Mouse (Mus musculus) midbrain, embryonic 15.5 days (tissue): ENCODE measurements at regions not wholly inside any gene's neighbourhood (a gene's known extent, or its start where the extent isn't known, plus 50 kb on each side); places are given as distances from the start of the nearest gene placed in this dataset.

Source experiments
- ATAC-seq: fragments of 200-750 bp; cut with Nextera tagmentation; replicated peaks from 2 replicates; pipeline ENCODE4 v1.8.0; 2017; ENCODE audit warnings: moderate TSS enrichment
- H3K27ac ChIP-seq: fragments of 300-500 bp; sonication (generic); 2 replicates; pipeline ENCODE4 v1.5.1; 2015; ENCODE audit warnings: mild to moderate bottlenecking, inconsistent platforms
- H3K27me3 ChIP-seq: fragments of 300-500 bp; sonication (generic); replicated peaks from 2 replicates; pipeline ENCODE4 v1.6.1; 2015; ENCODE audit warnings: inconsistent platforms
- H3K36me3 ChIP-seq: fragments of 300-500 bp; sonication (generic); replicated peaks from 2 replicates; pipeline ENCODE4 v1.6.1; 2015; ENCODE audit warnings: inconsistent platforms
- H3K4me1 ChIP-seq: fragments of 300-500 bp; sonication (generic); 2 replicates; pipeline ENCODE4 v1.6.1; 2015; ENCODE audit warnings: inconsistent platforms
- H3K4me2 ChIP-seq: fragments of 300-500 bp; sonication (generic); 2 replicates; pipeline ENCODE4 v1.6.1; 2015; ENCODE audit warnings: inconsistent platforms, mild to moderate bottlenecking, moderate library complexity
- H3K4me3 ChIP-seq: fragments of 300-500 bp; sonication (generic); 2 replicates; pipeline ENCODE4 v1.5.1; 2015; ENCODE audit warnings: mild to moderate bottlenecking, inconsistent platforms
- H3K9ac ChIP-seq: fragments of 300-500 bp; sonication (generic); 2 replicates; pipeline ENCODE4 v1.6.1; 2015; ENCODE audit warnings: mild to moderate bottlenecking, inconsistent platforms
- H3K9me3 ChIP-seq: fragments of 300-500 bp; sonication (generic); 2 replicates; pipeline ENCODE4 v1.6.1; 2016; ENCODE audit warnings: inconsistent platforms
- WGBS: fragments of 180-500 bp; shearing (Covaris S2); methylation state at CpG from one replicate; pipeline ENCODE4 v1.1.7; 2015; ENCODE audit warnings: mixed read lengths; 5-methylcytosine and 5-hydroxymethylcytosine counted together

- no peak for ATAC-seq
- Histone ChIP-seq H3K27me3 (no peaks in the 10 kb centered on the region), H3K9ac (no peak overlapping the region), H3K4me3 (no peak overlapping the region), H3K4me2 (no peak overlapping the region), H3K36me3 (no peaks in the 10 kb centered on the region), H3K9me3 (no peaks in the 10 kb centered on the region), H3K27ac (no peak overlapping the region), H3K4me1 (peaks cover 18% of the 10 kb centered on the region)
- whole genome bisulfite sequencing, result 89% methylated on average over 9 of the region's 9 CpGs
Observed at GRCm38 (mm10) chr13:99777736-99778135, 123.2 kb downstream of the Cartpt start.

DNA sequence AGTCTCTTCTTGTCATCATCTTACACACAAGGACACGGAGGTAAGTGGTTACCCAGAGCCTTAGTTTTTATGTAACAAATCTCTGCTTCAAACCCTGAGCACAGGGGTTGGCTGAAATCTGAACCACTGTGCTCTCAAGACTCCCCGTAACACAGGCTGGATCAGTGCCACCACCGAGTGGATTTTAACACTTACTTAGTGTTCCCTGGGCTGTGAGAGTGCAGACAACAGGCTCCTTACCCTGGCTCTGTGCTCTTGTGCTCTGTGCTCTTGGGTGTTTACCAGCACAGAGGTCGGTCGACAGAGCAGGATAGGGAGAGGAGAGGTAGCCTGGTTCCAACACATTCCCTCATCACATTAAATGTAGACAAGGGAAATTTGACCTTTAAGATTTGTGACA lies 134.9 kb downstream of the Cartpt start:
- Histone ChIP-seq H3K27ac (no peak overlapping the region), H3K36me3 (no peaks in the 10 kb centered on the region), H3K4me3 (no peak overlapping the region), H3K9me3 (no peaks in the 10 kb centered on the region), H3K4me1 (peaks cover 13% of the 10 kb centered on the region), H3K4me2 (no peak overlapping the region), H3K9ac (no peak overlapping the region), H3K27me3 (no peaks in the 10 kb centered on the region)
- ATAC-seq, result no peak
- WGBS, result 53% methylated on average over 5 of the region's 5 CpGs

DNA sequence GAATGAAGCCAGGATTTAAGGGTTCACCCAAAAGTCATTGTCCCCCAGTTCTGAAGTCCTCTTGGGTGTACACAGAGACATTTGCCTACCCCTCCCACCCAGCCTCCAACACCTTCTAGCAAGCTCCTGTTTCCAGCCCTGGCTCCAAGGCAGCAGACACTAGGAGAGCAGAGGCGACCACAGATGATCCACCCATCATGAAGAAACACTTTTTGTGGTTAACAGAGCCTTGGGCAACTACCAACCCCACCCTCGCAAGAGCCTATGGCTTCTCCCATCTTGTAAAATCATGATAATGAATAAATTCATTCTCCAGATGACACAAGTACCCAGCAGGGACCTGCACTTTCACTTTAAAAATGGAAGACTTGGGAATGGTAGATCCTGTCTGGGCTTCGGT lies 136.1 kb downstream of the Cartpt start:
- Histone ChIP-seq H3K4me1 (peaks cover 13% of the 10 kb centered on the region), H3K9me3 (no peaks in the 10 kb centered on the region), H3K4me2 (no peak overlapping the region), H3K36me3 (no peaks in the 10 kb centered on the region), H3K27ac (no peak overlapping the region), H3K4me3 (no peak overlapping the region), H3K9ac (no peak overlapping the region), H3K27me3 (no peaks in the 10 kb centered on the region)
- WGBS, result 83% methylated on average over 3 of the region's 3 CpGs
- ATAC-seq, result 0 out of 2 replicates have a peak, but pooled peaks have one; percentile 2

- Histone ChIP-seq H3K36me3 (no peaks in the 10 kb centered on the region), H3K9ac (no peak overlapping the region), H3K4me3 (no peak overlapping the region), H3K4me1 (peaks cover 16% of the 10 kb centered on the region), H3K4me2 (no peak overlapping the region), H3K27me3 (no peaks in the 10 kb centered on the region), H3K9me3 (no peaks in the 10 kb centered on the region), H3K27ac (peak overlapping the region; percentile 35; the same call in 1 of the 2 replicates)
- 24% methylated on average over 6 of the region's 6 CpGs for WGBS
- peak; percentile 87 for ATAC-seq
Observed at GRCm38 (mm10) chr13:99764097-99764714, 136.7 kb downstream of the Cartpt start.

DNA sequence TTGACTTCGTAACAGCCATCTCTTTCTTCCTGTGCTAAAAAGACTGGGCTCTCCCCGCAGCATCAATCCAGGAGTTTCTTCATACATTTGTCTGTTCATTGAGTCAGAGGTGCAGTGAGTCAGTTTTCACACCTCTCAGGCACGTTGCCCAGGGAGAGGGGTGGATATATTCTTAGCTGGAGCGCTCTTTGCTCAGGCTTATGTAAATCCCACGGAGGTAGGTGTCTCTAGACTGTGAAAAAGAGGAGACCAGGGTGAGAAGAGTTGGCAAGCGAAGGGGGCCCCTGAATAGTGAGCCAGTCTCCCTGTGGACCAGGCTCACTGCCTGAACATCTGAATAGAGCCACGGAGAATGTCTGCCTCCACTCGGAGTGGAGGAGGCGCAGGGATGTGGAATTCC lies 139.0 kb downstream of the Cartpt start:
- WGBS, result 49% methylated on average over 9 of the region's 9 CpGs
- Histone ChIP-seq H3K4me3 (no peak overlapping the region), H3K36me3 (no peaks in the 10 kb centered on the region), H3K27ac (no peak overlapping the region), H3K4me1 (peaks cover 17% of the 10 kb centered on the region), H3K9me3 (no peaks in the 10 kb centered on the region), H3K27me3 (no peaks in the 10 kb centered on the region), H3K9ac (no peak overlapping the region), H3K4me2 (no peak overlapping the region)
- ATAC-seq, result no peak

DNA sequence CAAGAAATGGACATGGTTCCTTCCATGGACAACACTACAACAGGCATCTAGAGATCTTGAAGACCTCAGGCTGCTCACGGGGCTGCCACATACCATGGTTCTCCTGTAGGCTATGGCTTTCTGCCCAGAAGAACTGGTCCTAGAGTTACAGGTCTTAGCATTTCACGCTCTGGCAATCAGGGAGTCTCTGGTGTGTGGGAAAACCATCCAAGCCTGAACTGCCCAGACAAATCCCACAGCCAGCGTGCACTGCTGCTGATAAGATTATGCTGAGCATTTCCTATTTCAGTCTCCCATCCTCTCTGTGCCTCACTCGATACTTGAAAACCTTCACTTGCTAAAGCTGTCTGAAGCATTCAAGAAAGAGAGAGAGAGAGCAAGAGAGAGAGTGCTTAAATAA lies 139.5 kb downstream of the Cartpt start:
- no peak for ATAC-seq
- 36% methylated on average over 4 of the region's 4 CpGs for WGBS
- Histone ChIP-seq H3K4me3 (no peak overlapping the region), H3K27ac (no peak overlapping the region), H3K4me2 (no peak overlapping the region), H3K27me3 (no peaks in the 10 kb centered on the region), H3K36me3 (no peaks in the 10 kb centered on the region), H3K9ac (no peak overlapping the region), H3K4me1 (peaks cover 17% of the 10 kb centered on the region), H3K9me3 (no peaks in the 10 kb centered on the region)

- 82% methylated on average over 4 of the region's 4 CpGs for WGBS
- Histone ChIP-seq H3K4me1 (peaks cover 17% of the 10 kb centered on the region), H3K4me3 (no peak overlapping the region)
Observed at GRCm38 (mm10) chr13:99760646-99761045, 140.2 kb downstream of the Cartpt start.

GRCm38 (mm10) chr13:99759256-99760044 lies 141.4 kb downstream of the Cartpt start:
- H3K9me3 ChIP-seq, result no peaks in the 10 kb centered on the region
- H3K27ac ChIP-seq, result no peak overlapping the region
- no peak overlapping the region for H3K4me3 ChIP-seq
- 0 out of 2 replicates have a peak overlapping the region, but pooled peaks have one; percentile 3 for H3K4me2 ChIP-seq
- ATAC-seq, result 0 out of 2 replicates have a peak, but pooled peaks have one; percentile 28
- peaks cover 17% of the 10 kb centered on the region for H3K4me1 ChIP-seq
- H3K9ac ChIP-seq, result no peak overlapping the region
- H3K36me3 ChIP-seq, result no peaks in the 10 kb centered on the region
- WGBS, result 52% methylated on average over 10 of the region's 10 CpGs
- H3K27me3 ChIP-seq, result no peaks in the 10 kb centered on the region

More at GRCm38 (mm10) chr13:99760646-99761045, 140.2 kb downstream of the Cartpt start:
- no peak overlapping the region for H3K27ac ChIP-seq
- H3K36me3 ChIP-seq, result no peaks in the 10 kb centered on the region
- no peaks in the 10 kb centered on the region for H3K9me3 ChIP-seq
- H3K27me3 ChIP-seq, result no peaks in the 10 kb centered on the region
- ATAC-seq, result no peak
- no peak overlapping the region for H3K4me2 ChIP-seq
- no peak overlapping the region for H3K9ac ChIP-seq

GRCm38 (mm10) chr13:99754701-99755100 lies 146.2 kb downstream of the Cartpt start:
- Histone ChIP-seq H3K9ac (no peak overlapping the region), H3K4me1 (peaks cover 5% of the 10 kb centered on the region), H3K9me3 (no peaks in the 10 kb centered on the region), H3K36me3 (no peaks in the 10 kb centered on the region), H3K27ac (no peak overlapping the region), H3K27me3 (no peaks in the 10 kb centered on the region), H3K4me3 (no peak overlapping the region), H3K4me2 (no peak overlapping the region)
- no peak for ATAC-seq
- WGBS, result 89% methylated on average over 5 of the region's 5 CpGs

DNA sequence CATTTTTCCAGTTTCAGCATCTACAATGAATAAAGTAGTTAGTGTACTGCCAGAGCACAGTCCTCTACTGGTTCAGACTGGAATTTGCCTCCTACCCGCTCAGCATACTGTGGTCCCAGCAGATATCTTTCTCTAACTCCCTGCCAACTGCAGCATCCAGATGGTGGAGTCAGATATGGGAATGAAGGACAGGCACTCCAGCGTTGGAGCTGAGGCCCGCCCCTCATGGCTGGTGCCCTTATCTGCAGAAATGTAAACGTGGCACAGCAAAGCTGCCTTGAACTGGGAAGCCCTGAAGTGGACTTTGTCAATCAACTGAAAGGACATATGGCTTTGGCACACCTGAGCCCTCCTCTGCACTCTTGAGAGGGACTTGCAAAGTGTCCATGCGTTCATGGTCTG lies 146.6 kb downstream of the Cartpt start:
- Histone ChIP-seq H3K9ac (no peak overlapping the region), H3K36me3 (no peaks in the 10 kb centered on the region), H3K4me3 (no peak overlapping the region), H3K4me1 (peaks cover 2% of the 10 kb centered on the region), H3K27ac (no peak overlapping the region), H3K9me3 (no peaks in the 10 kb centered on the region), H3K4me2 (no peak overlapping the region), H3K27me3 (no peaks in the 10 kb centered on the region)
- ATAC-seq, result no peak
- WGBS, result 53% methylated on average over 5 of the region's 5 CpGs

DNA sequence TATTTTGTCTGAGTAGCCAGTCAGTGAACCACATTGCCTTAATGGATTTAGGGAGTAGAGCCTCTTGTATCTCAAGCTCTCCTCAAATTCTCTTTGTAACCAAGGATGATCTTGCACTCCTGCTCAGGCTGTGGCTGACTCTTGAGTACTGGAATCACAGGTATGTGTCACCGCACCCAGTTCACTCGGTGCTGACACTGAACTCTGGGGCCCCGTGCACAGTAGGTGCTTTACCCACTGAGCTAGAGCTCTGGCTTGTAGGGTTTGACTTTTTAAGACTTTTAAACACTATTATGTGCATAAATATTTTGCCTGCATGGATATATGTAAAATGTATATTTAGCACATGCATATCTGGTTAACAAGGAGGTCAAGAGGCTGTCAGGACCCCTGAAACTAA lies 147.4 kb downstream of the Cartpt start:
- no peak overlapping the region for H3K4me3 ChIP-seq
- 91% methylated on average over 3 of the region's 3 CpGs for WGBS

GRCm38 (mm10) chr13:99750729-99751128 lies 150.2 kb downstream of the Cartpt start:
- Histone ChIP-seq H3K4me2 (no peak overlapping the region), H3K4me3 (no peak overlapping the region), H3K9me3 (no peaks in the 10 kb centered on the region), H3K27me3 (no peaks in the 10 kb centered on the region), H3K4me1 (no peaks in the 10 kb centered on the region), H3K27ac (no peak overlapping the region), H3K9ac (no peak overlapping the region), H3K36me3 (no peaks in the 10 kb centered on the region)
- 82% methylated on average over 8 of the region's 8 CpGs for WGBS
- no peak for ATAC-seq

More for the DNA sequence above, 147.4 kb downstream of the Cartpt start:
- H3K9ac ChIP-seq, result no peak overlapping the region
- no peak for ATAC-seq
- H3K27me3 ChIP-seq, result no peaks in the 10 kb centered on the region
- no peaks in the 10 kb centered on the region for H3K36me3 ChIP-seq
- H3K27ac ChIP-seq, result no peak overlapping the region
- H3K4me1 ChIP-seq, result no peaks in the 10 kb centered on the region
- H3K9me3 ChIP-seq, result no peaks in the 10 kb centered on the region
- H3K4me2 ChIP-seq, result no peak overlapping the region

GRCm38 (mm10) chr13:99749342-99749741 lies 151.5 kb downstream of the Cartpt start:
- H3K4me3 ChIP-seq, result no peak overlapping the region
- H3K36me3 ChIP-seq, result no peaks in the 10 kb centered on the region
- H3K4me1 ChIP-seq, result peaks cover 5% of the 10 kb centered on the region; the same call in 1 of the 2 replicates
- H3K27me3 ChIP-seq, result no peaks in the 10 kb centered on the region
- no peaks in the 10 kb centered on the region for H3K9me3 ChIP-seq
- H3K9ac ChIP-seq, result no peak overlapping the region
- no peak overlapping the region for H3K4me2 ChIP-seq
- ATAC-seq, result no peak
- 83% methylated on average over 6 of the region's 6 CpGs for WGBS
- H3K27ac ChIP-seq, result no peak overlapping the region
